Mouse (Mus musculus) heart, embryonic 12.5 days (tissue): ENCODE data around the gene Mgat2. TPM values are rescaled to one million over a fixed set of nuclear protein-coding genes. Genes with fewer than 3 reads are reported as not detected.
"Not testable (repeated sequence)": the region's sequence is repeated elsewhere in the genome, so short reads cannot be mapped to it uniquely, and the experiment has no call there.

Experiments
- ATAC-seq: fragments of 200-750 bp; cut with Nextera tagmentation; 2 replicates; pipeline ENCODE4 v1.8.0; 2017; ENCODE audit warnings: moderate TSS enrichment, moderate library complexity; ENCODE audit not compliant: insufficient number of reproducible peaks, low FRiP score
- H3K27ac ChIP-seq: fragments of 300-500 bp; sonication (generic); 2 replicates; pipeline ENCODE4 v1.5.1; 2016; ENCODE audit warnings: mild to moderate bottlenecking, moderate library complexity; ENCODE audit not compliant: poor library complexity, severe bottlenecking
- H3K27me3 ChIP-seq: fragments of 300-500 bp; sonication (generic); replicated peaks from 2 replicates; pipeline ENCODE4 v1.6.1; 2016; ENCODE audit warnings: mild to moderate bottlenecking, moderate library complexity
- H3K36me3 ChIP-seq: fragments of 300-500 bp; sonication (generic); 2 replicates; pipeline ENCODE4 v1.6.1; 2016; ENCODE audit warnings: mild to moderate bottlenecking, moderate library complexity
- H3K4me1 ChIP-seq: fragments of 300-500 bp; sonication (generic); replicated peaks from 2 replicates; pipeline ENCODE4 v1.6.1; 2016; ENCODE audit warnings: mild to moderate bottlenecking
- H3K4me2 ChIP-seq: fragments of 300-500 bp; sonication (generic); 2 replicates; pipeline ENCODE4 v1.6.1; 2016; ENCODE audit warnings: mild to moderate bottlenecking, moderate library complexity
- H3K4me3 ChIP-seq: fragments of 300-500 bp; sonication (generic); 2 replicates; pipeline ENCODE4 v1.5.1; 2016; ENCODE audit warnings: mild to moderate bottlenecking
- H3K9ac ChIP-seq: fragments of 300-500 bp; sonication (generic); 2 replicates; pipeline ENCODE4 v1.6.1; 2016; ENCODE audit warnings: mild to moderate bottlenecking, moderate library complexity
- H3K9me3 ChIP-seq: fragments of 300-500 bp; sonication (generic); replicated peaks from 2 replicates; pipeline ENCODE4 v1.6.1; 2016; ENCODE audit warnings: mild to moderate bottlenecking, moderate library complexity
- WGBS: fragments of 180-500 bp; shearing (Covaris S2); methylation state at CpG from one replicate; pipeline ENCODE4 v1.1.7; 2016; 5-methylcytosine and 5-hydroxymethylcytosine counted together
- polyA plus RNA-seq: library from polyadenylated mRNA; unstranded; fragments of >200 nt; fragmentation: Nextera tagmentation; extraction: Ambion mirVana; gene quantifications from 2 replicates; pipeline ENCODE4 v1.2.1, GENCODE M21; 2016

The Mgat2 gene
- polyA plus RNA-seq, 1 experiment from 2014 or later = 56.8 TPM

- Histone ChIP-seq H3K4me2 (no peak overlapping the region), H3K9me3 (no peaks in the 10 kb centered on the region), H3K27ac (no peak overlapping the region), H3K9ac (no peak overlapping the region), H3K27me3 (no peaks in the 10 kb centered on the region), H3K36me3 (peaks cover 22% of the 10 kb centered on the region), H3K4me1 (peaks cover 10% of the 10 kb centered on the region), H3K4me3 (no peak overlapping the region)
- WGBS = 4% methylated on average over 9 of the region's 9 CpGs
- 0 out of 2 replicates have a peak, but pooled peaks have one; percentile 10 for ATAC-seq
Measured at GRCm38 (mm10) chr12:69159578-69159940, 24.4 kb upstream of the Mgat2 start.

GRCm38 (mm10) chr12:69160677-69161076 lies 23.3 kb upstream of the Mgat2 start:
- H3K27ac ChIP-seq, ATAC-seq, H3K9me3 ChIP-seq, H3K27me3 ChIP-seq, H3K4me2 ChIP-seq, H3K4me3 ChIP-seq, H3K9ac ChIP-seq: not testable (repeated sequence)
- H3K36me3 ChIP-seq = peaks cover 21% of the 10 kb centered on the region
- 72% methylated on average over 2 of the region's 2 CpGs for WGBS
- H3K4me1 ChIP-seq = peaks cover 10% of the 10 kb centered on the region

GRCm38 (mm10) chr12:69163586-69163985 lies 20.4 kb upstream of the Mgat2 start:
- H3K4me2 ChIP-seq = not testable (repeated sequence)

GRCm38 (mm10) chr12:69164904-69165303 lies 19.1 kb upstream of the Mgat2 start:
- ATAC-seq = no peak
- H3K27me3 ChIP-seq = no peaks in the 10 kb centered on the region
- no peak overlapping the region for H3K4me3 ChIP-seq
- no peak overlapping the region for H3K27ac ChIP-seq
- no peaks in the 10 kb centered on the region for H3K9me3 ChIP-seq
- no peaks in the 10 kb centered on the region for H3K36me3 ChIP-seq
- peaks cover 9% of the 10 kb centered on the region for H3K4me1 ChIP-seq
- no peak overlapping the region for H3K4me2 ChIP-seq
- 45% methylated on average over 3 of the region's 3 CpGs for WGBS
- H3K9ac ChIP-seq = no peak overlapping the region

More at GRCm38 (mm10) chr12:69163586-69163985, 20.4 kb upstream of the Mgat2 start:
- H3K9me3 ChIP-seq, H3K4me3 ChIP-seq, H3K27ac ChIP-seq, H3K9ac ChIP-seq, H3K27me3 ChIP-seq, H3K36me3 ChIP-seq, H3K4me1 ChIP-seq, ATAC-seq: not testable (repeated sequence)
- WGBS = 84% methylated on average over 4 of the region's 4 CpGs

GRCm38 (mm10) chr12:69166861-69167581 lies 16.9 kb upstream of the Mgat2 start:
- WGBS = 66% methylated on average over 8 of the region's 8 CpGs

GRCm38 (mm10) chr12:69167656-69168460 lies 16.1 kb upstream of the Mgat2 start:
- H3K4me2 ChIP-seq = peak overlapping the region; percentile 93
- 7% methylated on average over 18 of the region's 18 CpGs for WGBS

More at GRCm38 (mm10) chr12:69166861-69167581, 16.9 kb upstream of the Mgat2 start:
- not testable (repeated sequence) for H3K4me1 ChIP-seq, ATAC-seq, H3K4me3 ChIP-seq, H3K36me3 ChIP-seq, H3K27ac ChIP-seq, H3K9me3 ChIP-seq, H3K27me3 ChIP-seq, H3K4me2 ChIP-seq, H3K9ac ChIP-seq

GRCm38 (mm10) chr12:69168461-69169106 lies 15.4 kb upstream of the Mgat2 start, which contains the start of gene Lrr1:
TSS of gene Lrr1 (plus strand) at chr12:69168814.
- no peaks in the 10 kb centered on the region for H3K9me3 ChIP-seq
- H3K9ac ChIP-seq = peak within 1 kb of the TSS; percentile 84
- H3K4me1 ChIP-seq = peaks cover 10% of the 10 kb centered on the region
- peak within 1 kb of the TSS; percentile 53 for H3K27ac ChIP-seq
- peak; percentile 91 for ATAC-seq
- H3K36me3 ChIP-seq = peaks cover 15% of the 10 kb centered on the region
- H3K27me3 ChIP-seq = no peaks in the 10 kb centered on the region
- WGBS = 0% methylated on average over 40 of the region's 40 CpGs
- peak within 1 kb of the TSS; percentile 93 for H3K4me3 ChIP-seq
- H3K4me2 ChIP-seq = peak within 1 kb of the TSS; percentile 93

More at GRCm38 (mm10) chr12:69167656-69168460, 16.1 kb upstream of the Mgat2 start:
- Histone ChIP-seq H3K9ac (peak overlapping the region; percentile 84), H3K27me3 (no peaks in the 10 kb centered on the region), H3K9me3 (no peaks in the 10 kb centered on the region), H3K27ac (peak overlapping the region; percentile 53), H3K4me1 (peaks cover 10% of the 10 kb centered on the region), H3K4me3 (peak overlapping the region; percentile 93), H3K36me3 (peaks cover 8% of the 10 kb centered on the region)
- ATAC-seq = peak; percentile 48; the same call in 1 of the 2 replicates

GRCm38 (mm10) chr12:69171307-69171706 lies 12.7 kb upstream of the Mgat2 start:
- Histone ChIP-seq H3K9me3 (no peaks in the 10 kb centered on the region), H3K27me3 (no peaks in the 10 kb centered on the region), H3K36me3 (peaks cover 33% of the 10 kb centered on the region), H3K4me2 (no peak overlapping the region), H3K27ac (no peak overlapping the region), H3K9ac (no peak overlapping the region), H3K4me3 (no peak overlapping the region), H3K4me1 (peaks cover 10% of the 10 kb centered on the region)
- 96% methylated on average over 2 of the region's 2 CpGs for WGBS
- no peak for ATAC-seq

- H3K36me3 ChIP-seq = peaks cover 56% of the 10 kb centered on the region
- 83% methylated on average over 3 of the region's 3 CpGs for WGBS
- no peak overlapping the region for H3K27ac ChIP-seq
- no peak overlapping the region for H3K4me3 ChIP-seq
- ATAC-seq = no peak
- H3K9ac ChIP-seq = no peak overlapping the region
- no peaks in the 10 kb centered on the region for H3K27me3 ChIP-seq
- no peak overlapping the region for H3K4me2 ChIP-seq
- no peaks in the 10 kb centered on the region for H3K9me3 ChIP-seq
- no peaks in the 10 kb centered on the region for H3K4me1 ChIP-seq
Measured at GRCm38 (mm10) chr12:69175975-69176374, 8.0 kb upstream of the Mgat2 start.

GRCm38 (mm10) chr12:69177526-69177925 lies 6.4 kb upstream of the Mgat2 start:
- H3K9me3 ChIP-seq = no peaks in the 10 kb centered on the region
- H3K27me3 ChIP-seq = no peaks in the 10 kb centered on the region
- WGBS = 87% methylated on average over 3 of the region's 3 CpGs
- H3K4me1 ChIP-seq = no peaks in the 10 kb centered on the region; the same call in 1 of the 2 replicates
- no peak for ATAC-seq
- peaks cover 59% of the 10 kb centered on the region for H3K36me3 ChIP-seq
- no peak overlapping the region for H3K9ac ChIP-seq
- H3K4me2 ChIP-seq = no peak overlapping the region
- H3K4me3 ChIP-seq = no peak overlapping the region
- no peak overlapping the region for H3K27ac ChIP-seq

GRCm38 (mm10) chr12:69179371-69179770 lies 4.6 kb upstream of the Mgat2 start:
- peaks cover 47% of the 10 kb centered on the region for H3K36me3 ChIP-seq
- no peaks in the 10 kb centered on the region for H3K27me3 ChIP-seq
- no peak for ATAC-seq
- no peak overlapping the region for H3K4me3 ChIP-seq
- no peak overlapping the region for H3K9ac ChIP-seq
- H3K27ac ChIP-seq = no peak overlapping the region
- 46% methylated on average over 5 of the region's 12 CpGs for WGBS
- H3K4me2 ChIP-seq = no peak overlapping the region
- H3K9me3 ChIP-seq = no peaks in the 10 kb centered on the region
- peaks cover 3% of the 10 kb centered on the region; the same call in 1 of the 2 replicates for H3K4me1 ChIP-seq
